Mouse (Mus musculus) lung, postnatal 10 days (tissue): Measurements from ENCODE around the gene Bcl11a.

ENCODE experiments used
- DNase-seq: peaks from one replicate; pipeline ENCODE4 v3.0.0; 2021

Gene Bcl11a

DNA sequence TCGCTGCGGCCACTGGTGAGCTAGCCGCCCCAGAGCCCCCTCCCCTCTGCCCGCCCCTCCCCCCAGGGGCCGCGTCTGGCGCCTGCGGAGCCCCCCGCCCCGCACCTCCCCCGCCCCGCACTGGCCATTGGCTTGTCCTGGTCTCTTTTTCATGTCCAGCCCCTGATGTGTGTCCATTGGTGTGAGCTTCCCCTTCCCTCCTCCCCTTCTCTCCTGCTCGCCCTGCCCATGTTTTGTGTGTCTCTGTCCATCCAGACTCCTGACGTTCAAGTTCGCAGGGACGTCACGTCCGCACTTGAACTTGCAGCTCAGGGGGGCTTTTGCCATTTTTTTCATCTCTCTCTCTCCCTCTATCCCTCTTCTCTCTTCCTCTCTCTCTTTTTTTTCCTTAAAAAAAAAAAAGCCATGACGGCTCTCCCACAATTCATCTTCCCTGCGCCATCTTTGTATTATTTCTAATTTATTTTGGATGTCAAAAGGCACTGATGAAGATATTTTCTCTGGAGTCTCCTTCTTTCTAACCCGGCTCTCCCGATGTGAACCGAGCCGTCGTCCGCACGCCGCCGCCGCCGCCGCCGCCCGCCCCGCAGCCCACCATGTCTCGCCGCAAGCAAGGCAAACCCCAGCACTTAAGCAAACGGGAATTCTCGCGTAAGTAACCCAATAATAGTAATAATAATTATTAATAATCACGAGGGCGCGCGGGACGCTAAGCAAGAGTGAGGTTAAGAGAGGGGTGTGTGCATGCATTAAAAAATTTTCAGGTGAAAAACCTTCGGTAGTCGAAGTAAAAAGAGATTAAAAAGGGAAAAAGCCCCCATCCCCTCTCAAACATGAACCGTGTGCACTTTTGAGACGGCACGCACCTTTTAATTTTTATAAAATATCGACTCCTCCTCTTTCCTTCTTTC is at the start of gene Bcl11a:
Gene Bcl11a (plus strand): TSS at position 262 of the 911 bp plus-strand sequence.
- peak; percentile 72 for DNase-seq

DNA sequence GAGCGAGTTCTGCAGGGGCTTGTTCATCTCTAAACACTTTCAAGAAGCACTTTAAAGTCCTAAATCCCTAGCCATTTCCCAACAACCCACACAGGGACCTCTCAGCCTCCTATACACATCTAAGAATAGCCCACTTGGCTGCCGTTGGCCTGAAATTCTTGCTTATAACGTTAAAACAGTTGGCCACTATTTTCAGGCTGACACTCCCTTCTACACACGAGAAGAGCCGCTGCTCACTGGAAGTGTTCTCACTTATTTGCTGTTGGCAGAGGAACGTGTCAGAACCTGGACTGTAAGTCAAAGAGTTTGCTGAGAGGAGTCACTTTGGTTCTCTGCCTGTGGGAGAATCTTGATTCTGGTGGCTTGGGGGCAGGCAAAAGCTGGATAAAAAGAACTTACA is 33.8 kb upstream of the Bcl11a start:
- no peak for DNase-seq

DNA sequence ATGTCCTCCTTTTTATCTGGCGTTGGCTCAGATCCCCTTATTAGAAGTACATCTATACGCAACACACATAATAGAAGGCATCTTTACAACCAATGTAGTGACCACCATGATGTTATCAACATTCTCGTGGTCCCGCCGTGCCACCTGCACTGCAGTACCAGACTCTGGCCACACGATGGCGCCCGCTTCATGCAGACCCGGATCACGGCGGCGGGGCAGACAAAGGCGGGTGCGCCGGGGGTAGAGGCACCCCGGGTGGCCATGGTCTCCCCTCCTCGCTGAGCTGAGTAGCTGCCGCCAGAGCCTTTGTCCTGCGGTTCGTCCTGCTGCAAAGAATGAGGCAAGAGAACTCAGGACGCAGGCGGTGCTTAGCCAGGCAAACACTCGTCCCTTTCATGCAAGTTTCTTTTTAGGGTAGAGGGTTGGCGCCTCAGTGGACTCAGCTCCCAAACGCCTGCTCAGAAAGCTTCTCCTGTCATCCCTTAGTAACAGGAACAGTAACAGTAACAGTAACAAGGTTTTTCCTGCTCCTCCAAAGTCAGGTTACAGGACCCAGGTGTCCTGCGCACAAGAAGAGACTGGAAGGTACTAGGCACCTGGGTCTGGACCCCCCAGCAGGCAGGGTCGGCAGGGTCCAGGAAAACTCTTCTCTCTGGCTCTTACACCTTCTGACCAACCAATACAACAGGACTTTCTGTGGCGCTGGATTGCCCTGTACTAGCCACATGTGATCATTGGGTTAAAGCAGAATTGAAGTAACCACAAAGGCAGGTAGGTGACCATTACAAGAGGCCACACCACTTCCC is 28.4 kb upstream of the Bcl11a start:
- DNase-seq, result peak; percentile 80

DNA sequence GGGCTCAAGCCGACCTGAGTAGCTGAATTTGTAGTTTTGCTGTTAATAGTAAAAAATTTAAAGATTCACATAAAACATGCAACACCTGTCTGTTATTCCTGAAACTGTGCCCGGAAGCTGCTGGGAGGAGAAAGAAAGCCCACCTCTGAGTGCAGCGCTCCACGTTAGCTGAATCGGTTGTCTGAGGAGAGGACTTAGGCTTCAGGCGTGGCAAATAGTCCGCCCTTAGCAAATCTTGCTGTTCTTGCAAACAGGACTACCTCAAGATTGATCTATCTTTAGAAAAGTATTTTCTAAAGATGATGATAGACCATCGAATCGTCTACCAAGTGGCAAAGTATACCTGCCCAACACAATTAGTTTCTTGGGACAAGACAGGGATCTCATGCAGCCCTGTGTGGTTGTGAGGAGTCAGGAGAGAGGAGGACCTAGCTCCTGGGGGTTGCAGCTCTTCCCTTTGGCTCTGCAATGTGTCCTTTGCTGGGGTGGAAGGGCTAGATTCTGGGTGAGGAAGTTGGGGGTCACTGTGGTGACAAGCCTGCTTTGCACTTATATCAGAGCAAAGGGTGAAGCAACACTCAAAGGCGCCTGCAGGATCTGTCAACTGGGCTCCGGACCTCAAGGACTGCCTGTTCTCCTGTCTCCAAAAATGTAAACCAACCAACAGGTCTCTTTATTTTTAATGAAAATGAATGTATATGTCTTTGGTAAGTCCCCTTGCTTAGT is 27.7 kb upstream of the Bcl11a start:
- no peak for DNase-seq

DNA sequence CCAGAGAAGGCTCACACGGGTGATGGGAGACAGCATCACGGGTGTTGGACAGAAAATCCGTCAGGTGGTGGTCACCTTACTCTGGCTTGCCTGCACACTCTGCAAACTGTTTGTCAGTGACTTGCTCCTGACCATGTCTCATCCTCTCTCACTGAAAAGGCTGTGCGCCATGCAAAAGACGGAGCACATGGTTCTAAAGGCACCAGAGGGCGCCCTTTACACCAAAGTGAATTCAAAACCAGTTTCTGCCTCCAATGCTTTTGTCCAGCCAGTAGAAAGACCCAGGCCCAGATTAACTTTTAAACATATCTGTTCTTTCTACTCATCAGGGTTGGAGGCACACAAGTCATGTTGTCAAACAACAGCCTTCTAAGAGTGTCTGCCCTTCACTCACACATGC is 25.0 kb upstream of the Bcl11a start:
- DNase-seq, result no peak

DNA sequence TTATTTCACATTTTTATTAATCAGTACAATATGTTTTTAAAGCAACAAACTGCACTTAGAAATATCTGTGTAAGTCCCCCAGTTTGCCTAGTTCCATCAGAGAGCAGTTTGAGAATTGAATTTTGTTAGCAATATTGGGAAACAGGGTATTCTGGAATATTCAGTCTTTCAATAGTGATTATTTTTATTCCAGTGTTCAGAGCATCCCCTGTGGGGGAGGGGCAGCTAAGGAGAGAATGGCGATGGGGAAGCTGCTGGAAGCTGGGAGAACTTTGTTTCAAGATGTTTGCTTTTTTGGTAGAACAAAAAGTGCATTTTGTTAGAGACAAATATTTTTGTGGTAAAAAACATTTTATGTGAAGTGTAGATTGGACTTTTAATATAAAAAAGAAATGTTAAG is 18.7 kb upstream of the Bcl11a start:
- DNase-seq, result no peak

DNA sequence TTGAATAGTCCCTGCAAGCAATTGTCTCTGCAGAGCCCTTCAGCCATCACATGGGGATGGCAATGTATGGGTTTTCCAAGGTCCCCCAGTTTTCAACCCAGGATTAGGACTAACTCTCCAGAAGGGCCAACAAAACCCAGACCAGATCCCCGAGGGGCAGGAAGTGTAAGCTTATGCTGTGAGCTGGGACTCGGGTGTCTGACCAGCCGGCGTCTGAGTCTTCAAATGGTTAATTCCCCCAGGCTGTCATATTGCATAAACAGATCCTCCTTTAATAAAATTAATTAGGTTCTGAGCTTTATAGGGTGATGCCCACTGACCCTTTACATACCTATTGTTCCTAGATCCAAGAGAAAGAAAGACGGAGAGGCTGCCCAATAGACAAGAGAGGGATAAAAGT is 17.4 kb upstream of the Bcl11a start:
- DNase-seq, result no peak

DNA sequence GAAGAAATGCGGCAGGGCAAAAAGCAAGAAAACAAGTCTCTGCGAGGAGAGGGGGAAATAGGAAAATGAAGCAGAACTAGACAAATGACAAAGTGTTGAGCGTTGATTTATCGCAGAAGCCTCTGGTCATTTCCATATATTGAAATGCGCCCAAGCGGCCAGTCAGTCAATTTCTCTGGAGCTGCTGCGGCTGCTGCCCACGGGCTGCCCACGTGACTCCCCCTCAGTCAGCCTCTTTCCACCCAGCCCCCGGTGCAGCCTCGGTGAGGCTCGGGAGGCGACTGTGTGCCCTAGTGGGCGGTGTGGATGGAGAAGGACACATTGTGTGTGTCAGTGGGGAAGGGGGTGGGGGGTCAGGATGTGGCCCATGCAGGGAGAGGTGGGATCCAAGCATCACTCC is 16.0 kb upstream of the Bcl11a start:
- no peak for DNase-seq

DNA sequence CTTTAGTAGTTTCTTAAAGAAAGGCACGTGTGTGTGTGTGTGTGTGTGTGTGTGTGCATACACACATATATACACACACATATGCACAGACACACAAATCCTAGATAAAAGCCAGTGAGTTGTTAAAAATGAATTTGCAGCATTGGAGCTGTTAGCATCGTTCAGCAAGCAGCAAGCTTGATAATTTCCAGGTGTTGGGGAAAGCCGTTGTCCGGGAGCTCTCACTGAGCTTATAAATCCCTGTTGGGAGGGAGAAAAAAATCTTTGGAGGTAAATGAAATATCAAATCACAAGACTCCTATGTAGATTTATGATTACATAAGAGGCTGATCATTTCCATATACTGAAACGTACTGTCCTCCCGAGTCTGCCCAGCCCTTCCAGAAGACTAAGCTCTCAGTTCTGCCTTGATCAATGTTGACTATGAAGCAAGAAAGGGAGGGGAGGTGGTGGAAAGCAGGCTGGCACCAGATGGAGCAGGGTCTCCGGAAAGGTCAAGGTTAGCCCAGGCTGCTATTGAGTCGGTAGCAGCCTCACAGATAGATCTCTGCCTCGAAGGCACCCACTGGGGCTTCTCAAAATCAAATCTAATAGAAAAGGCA is 15.3 kb upstream of the Bcl11a start:
- DNase-seq, result no peak

DNA sequence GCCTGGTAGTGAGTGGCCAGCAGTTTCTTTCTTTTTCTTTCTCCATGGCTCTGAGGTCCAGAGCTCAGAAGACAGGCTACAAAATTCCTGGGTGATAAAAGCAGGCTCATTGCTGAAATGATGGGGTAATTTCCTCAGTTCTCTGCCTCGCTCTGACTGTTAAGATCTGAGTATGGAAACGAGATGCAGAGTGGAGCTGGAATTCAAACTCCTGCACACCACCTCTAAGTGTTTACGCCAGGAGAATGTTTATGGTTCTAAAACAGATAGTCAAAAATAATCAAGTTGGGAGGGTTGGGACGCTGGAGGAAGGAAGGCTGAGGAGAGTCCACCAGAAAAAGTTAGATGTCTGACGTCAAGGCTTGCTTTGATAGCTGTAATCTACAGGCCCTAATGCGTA is 13.6 kb upstream of the Bcl11a start:
- no peak for DNase-seq

DNA sequence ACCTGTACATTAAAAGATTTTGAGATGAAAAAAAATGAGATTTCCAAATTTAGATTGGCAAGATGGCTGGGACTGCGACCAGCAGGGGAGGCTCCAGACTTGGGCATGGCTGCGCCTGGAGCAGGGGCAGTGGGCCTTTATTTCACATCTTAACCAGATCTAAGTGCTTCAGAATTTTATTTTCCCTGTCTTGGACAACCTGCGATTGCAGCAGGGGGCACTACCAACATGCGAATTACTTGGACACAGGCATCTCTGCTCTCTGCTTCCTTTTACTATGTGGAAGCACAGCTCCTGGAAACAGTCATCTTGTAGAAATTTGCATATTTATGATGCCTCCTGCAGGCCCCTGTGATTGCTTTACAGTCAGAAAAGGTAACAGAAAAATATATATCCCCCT is 12.5 kb upstream of the Bcl11a start:
- peak; percentile 13 for DNase-seq

DNA sequence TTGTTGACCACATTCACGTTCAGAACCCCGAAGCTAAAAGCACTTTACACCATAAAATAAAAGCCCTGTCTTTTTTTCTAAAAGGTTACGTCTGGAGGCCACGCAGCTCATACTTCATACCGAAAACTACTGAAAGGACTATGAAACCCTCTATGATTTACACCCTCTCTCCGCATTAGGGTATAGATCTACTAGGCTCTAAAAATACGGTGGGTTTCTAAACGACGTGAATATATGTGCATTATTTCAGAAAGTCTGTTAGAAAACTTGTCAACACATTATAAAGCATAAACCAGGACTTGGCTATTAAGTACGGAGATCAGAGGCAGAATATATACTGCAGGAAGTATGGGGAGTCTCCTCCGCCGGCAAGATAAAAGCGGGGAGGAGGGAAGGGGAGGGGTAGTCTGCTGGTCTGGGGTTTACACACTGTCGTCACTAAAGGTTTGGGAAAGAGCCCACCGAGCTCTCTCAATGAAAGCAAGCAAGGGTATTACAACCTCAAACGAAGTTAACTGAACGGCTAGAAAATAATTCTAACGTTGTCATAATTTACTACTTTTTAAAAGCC is 3.8 kb upstream of the Bcl11a start:
- DNase-seq, result no peak

DNA sequence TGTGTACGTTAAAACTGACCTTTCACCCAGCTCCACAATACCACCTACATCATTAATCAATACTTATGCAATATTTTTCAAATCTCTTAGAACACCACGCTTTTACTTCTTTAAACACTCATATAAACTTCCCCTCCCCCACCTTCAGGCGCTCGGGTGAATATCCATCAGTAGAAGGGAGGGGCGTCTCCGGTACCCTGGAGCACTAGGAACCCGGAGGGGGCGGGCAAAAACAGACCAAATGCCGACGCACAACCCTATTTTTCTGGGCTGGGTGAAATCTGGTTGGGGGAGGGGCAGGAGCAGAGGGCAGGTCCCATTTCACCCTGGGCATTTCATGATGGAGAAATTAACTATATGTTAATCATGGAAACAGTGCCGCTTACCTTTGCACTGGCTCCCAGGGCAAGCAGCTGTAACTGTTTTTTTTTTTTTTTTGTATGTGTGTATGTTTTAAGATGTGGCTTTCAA is 3.2 kb upstream of the Bcl11a start, which contains the start of gene A830031A19Rik:
Gene A830031A19Rik (minus strand): TSS at position 421 of the 471 bp plus-strand sequence.
- no peak for DNase-seq

DNA sequence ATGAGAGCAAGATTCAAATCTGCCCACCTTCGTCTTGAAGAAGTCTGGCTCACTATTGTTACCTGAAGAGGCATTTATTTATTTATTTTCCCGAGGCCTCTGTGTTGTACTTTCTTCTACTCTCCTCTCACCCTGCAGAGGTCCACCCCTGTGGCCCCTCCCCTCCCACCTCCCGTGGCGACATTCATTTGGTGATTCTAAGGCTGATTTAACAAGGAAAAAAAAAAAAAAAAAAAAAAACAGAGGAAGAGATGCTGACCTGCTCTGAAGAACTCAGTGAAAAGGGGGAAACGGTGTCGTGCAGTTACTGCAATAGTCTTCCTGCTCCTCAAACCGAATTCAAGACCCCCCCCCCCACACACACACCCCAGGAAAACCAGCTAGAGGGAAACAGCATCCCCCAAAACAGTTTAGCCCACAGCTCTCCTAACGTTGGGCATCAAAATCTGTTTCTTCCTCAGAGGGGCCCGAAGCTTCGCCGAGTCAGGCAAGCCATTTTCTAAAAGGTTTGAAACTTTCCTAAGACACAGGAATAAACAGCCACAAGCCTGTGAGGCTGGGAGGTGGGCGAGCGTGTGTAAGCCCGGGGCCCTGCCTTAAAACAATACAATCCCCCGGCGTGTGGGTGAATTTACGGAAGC is 2.2 kb upstream of the Bcl11a start:
- no peak for DNase-seq

DNA sequence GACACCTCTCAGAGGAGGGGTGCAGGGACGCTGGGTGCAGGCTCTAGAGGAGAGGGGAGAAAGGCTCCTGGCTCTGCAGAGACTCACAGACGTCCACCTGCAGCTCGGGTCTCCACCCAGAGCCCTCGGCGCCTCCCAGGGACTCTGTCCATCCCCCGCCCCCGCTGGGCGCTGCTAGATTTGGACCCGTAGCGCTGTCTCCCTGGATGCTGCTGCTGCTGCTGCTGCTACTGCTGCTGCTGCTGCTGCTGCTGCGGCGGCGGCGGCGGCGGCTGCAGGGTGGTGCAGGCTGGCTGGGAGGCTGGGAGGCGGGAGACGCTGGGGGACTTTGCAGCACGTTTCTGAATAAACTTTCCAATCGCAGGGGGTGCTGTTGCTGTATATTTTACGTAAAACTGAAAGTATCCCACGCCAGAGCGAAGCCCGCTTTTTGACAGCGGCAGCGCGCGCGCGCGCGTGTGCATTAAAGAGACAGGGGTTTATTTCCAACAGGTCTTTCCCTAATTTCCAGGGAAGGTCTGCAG is 1.7 kb upstream of the Bcl11a start:
- DNase-seq, result peak; percentile 78

DNA sequence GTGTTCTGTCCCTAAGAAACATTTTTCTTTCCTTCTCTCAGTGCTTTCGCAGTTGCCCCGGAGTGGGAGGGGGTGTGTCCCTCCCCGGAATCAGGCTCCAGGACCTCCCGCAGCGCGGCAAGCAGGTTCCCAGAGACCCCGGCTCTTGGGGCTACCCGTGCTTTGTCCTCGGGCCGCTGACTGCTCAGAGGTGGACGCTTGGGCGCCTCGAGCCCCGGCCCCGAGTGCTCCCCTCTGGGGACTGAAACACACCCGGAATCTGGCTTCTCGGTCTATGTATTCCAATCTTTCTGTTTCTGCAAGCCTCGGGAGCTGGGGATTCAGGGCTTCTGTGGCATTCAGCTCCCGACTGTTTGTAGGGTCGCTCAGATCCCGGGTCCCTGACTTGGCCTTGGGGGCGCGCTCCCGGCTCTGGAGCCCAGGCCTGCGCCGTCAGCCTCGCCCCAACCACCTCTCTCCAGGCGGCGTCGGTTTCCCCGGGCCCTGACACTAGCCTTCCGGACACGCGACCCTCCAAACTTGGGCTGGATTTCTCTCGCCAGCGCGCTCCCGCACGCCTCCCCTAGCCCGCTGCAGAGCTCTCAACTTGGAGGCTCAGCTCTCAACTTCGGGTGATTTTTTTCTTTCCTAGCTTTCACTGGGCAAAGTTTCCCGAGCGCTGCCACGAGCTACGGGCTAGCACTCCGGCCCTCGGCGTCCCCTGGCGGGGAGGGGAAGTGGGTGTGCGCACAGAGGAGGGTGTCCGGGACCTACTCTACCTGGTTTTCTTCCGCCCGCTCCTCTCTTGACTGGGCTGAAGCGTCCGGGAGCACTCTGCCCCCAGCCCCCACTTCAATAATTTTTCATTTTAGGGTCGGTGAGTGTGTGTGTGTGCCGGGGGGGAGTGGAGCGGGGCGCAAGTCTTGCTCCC is 780 bp upstream of the Bcl11a start:
- peak; percentile 67 for DNase-seq

DNA sequence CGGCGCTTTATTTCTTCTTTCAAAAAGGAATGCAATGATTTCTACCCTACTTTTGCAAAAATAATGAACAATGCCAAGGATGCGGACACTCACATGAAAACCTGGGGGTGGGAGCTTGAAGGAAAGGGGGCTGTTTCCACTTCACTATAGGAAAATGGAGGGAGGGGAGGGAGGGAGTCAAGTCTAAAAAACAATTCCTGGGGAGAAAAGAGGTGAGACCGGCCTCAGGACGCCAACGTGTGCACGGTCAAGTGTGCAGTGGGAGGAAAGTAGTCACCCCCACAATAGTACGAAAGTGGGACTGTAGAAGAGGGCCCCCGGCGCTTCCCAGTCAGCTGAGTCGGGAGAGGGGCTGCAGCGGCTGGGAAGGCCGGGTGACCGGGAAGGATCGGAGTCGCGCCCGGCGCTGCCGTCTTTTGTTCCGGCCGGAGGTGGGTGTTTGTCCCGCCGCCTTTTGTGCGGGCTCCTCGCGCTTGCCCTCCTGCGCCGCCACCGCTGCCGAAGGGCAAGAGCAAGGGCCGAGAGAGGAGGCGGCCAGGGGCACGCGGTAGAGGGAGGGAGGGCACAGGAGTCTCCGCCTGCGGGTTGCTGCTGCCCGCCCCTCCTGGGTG is 955 bp downstream of the Bcl11a start:
- peak; percentile 33 for DNase-seq

DNA sequence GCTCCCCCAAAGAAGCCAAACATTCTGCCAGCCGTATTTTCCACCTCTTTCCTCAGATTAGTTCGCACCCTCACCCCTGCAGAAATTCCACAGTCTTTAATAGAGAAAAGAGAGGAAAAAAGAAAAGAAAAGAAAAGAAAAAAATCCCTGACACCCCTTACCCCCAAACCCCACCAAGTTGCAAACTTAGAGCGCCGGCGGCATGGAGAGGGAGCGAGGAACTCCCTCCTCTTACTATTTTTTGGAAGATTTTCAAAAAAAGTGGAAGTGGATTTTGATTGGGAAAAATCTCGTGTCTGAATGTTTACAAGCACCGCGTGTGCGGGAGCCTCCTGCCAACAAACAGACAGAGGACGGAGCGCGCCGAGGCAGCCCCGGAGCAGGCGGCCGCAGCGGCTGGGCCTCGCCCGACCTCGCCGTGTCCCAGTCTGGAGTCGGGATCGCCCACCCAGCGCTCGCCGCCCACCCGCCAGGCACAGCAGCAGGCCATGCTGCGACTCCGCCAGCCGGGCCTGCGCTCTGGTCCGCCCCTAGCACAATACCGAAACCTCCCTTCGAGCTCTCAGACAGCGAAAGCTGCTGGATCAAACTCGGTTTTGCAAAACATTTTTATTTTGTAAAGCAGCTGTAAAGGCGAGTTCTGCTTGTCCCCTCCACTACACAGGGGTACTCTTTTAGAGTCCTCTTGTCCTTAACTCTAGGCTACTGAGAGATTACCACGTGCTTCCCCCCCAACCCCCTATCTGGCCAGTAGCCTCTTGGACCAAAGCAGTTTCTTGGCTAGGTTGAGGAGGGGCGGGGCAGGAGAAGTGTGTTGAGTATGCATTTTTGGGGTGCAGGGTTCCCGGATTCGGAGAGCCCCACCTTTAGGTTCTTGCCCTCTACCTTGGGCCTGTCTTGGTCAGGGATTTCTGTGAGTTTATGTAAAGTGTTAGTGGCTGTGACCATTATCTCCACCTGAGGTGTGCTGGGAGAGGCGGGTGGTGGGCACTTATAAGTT is 1.8 kb downstream of the Bcl11a start:
- DNase-seq, result peak; percentile 59

DNA sequence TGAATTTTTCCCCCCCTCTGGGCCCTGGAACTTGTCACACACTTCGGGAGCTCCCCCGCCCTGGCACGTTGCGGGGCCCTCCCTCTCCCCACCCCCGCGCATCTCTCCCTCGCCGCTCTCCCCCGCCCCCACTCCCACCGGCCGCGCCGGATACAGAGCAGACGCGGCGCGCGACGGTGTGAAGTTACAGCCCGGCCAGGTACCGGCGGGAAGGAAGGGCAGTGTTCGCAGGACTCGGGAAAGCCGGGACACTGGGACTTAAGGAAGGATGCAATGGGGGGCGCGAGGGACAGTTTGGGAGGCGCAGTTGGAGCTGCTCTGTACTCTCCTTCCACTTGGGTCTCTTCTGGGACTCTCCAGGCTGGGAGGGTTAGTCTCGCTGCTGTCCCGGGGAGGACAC is 2.7 kb downstream of the Bcl11a start:
- peak; percentile 40 for DNase-seq
